Mouse (Mus musculus) naive thymus-derived CD4-positive, alpha-beta T cell, adult 5 months (primary cell): ENCODE results near the gene Atpif1. TPM values are rescaled to one million over a fixed set of nuclear protein-coding genes. Genes with fewer than 3 reads are reported as not detected.

Experiments
- polyA plus RNA-seq: library from polyadenylated mRNA; unstranded; fragments of 100-300 nt; shearing (Covaris generic); gene quantifications from one replicate; pipeline ENCODE4 v1.2.1, GENCODE M21; 2017

The Atpif1 gene
- polyA plus RNA-seq: 75.0 TPM

GRCm38 (mm10) chr4:132532981-132533916, at the start of gene Atpif1:
Atpif1 (minus strand) TSS chr4:132533659.

GRCm38 (mm10) chr4:132563965-132564364, 30.5 kb upstream of the Atpif1 start, which contains the start of gene Ptafr:
Ptafr (plus strand) TSS chr4:132564067.

GRCm38 (mm10) chr4:132535406-132536121, 2.1 kb upstream of the Atpif1 start, which contains the start of gene Dnajc8:
Dnajc8 (plus strand) TSS chr4:132535550.

GRCm38 (mm10) chr4:132510352-132510798, 23.1 kb downstream of the Atpif1 start, which contains the start of gene Sesn2:
Sesn2 (minus strand) TSS chr4:132510501.

Other genes with a start within 250 kb of the Atpif1 start
- gene Rab42, start 230.3 kb downstream of the Atpif1 start, polyA plus RNA-seq: not detected
- 52.3 TPM for gene Trnau1ap, start 204.1 kb downstream of the Atpif1 start, polyA plus RNA-seq
- gene Rcc1, start 180.1 kb downstream of the Atpif1 start, polyA plus RNA-seq: 23.4 TPM
- gene Phactr4, start 111.2 kb downstream of the Atpif1 start, polyA plus RNA-seq: 3.0 TPM
- gene Med18, start 69.7 kb downstream of the Atpif1 start, polyA plus RNA-seq: 14.0 TPM
- 18.6 TPM for gene Sesn2, start 23.2 kb downstream of the Atpif1 start, polyA plus RNA-seq
- 233 TPM for gene Dnajc8, start 1.9 kb upstream of the Atpif1 start, polyA plus RNA-seq
- gene Ptafr, start 30.4 kb upstream of the Atpif1 start, polyA plus RNA-seq: not detected
- 59.9 TPM for gene Eya3, start 105.3 kb upstream of the Atpif1 start, polyA plus RNA-seq
- gene Xkr8, start 198.9 kb upstream of the Atpif1 start, polyA plus RNA-seq: 0.41 TPM
- 0.34 TPM for gene Smpdl3b, start 223.6 kb upstream of the Atpif1 start, polyA plus RNA-seq
- 65.4 TPM for gene Rpa2, start 234.7 kb upstream of the Atpif1 start, polyA plus RNA-seq